Mouse (Mus musculus): ENCODE measurements at regions not wholly inside any gene's neighbourhood (a gene's known extent, or its start where the extent isn't known, plus 50 kb on each side); places are given as distances from the start of the nearest gene placed in this dataset.

DNA sequence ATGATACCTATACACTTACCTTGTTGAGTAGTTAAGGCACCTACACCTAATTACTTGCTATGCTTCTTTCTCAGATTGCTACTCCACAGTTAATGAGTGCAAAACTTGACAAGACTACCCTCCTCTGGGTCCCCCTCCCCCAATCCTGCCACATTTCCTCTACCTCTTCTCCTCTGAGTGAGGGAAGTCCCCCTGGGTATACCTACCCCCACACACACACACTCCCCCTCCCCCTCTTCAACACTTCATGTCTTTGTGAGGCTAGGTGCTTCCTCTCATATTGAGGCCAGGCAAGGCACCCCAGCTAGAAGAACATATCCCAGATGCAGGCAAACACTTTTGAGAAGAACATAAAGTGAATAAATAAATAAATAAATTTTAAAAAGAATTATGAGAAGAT lies 90.3 kb upstream of the Ube2e3 start:
- TF ChIP-seq CTCF (IDR thresholded peaks at IDR 0.05; ENCODE audit: extremely low read depth, insufficient read depth, insufficient read length, insufficient replicate concordance), result no peak
- no peak for TF ChIP-seq POLR2A (IDR thresholded peaks at IDR 0.05; ENCODE audit: low read depth, low read length)

Data from spleen, adult 2 months (tissue).